Mouse (Mus musculus) right cerebral cortex, postnatal 36 days (tissue): ENCODE measurements around the gene Olfr837.
"Not testable (repeated sequence)": the region's sequence is repeated elsewhere in the genome, so short reads cannot be mapped to it uniquely, and the experiment has no call there.

Experiments used
- DNase-seq, 2 experiments: peaks; one replicate each; pipeline ENCODE4 v3.0.0; 2022; ENCODE audit warnings: low spot score in 2 of 2, mixed read lengths in 1 of 2

Olfr837 gene

DNA sequence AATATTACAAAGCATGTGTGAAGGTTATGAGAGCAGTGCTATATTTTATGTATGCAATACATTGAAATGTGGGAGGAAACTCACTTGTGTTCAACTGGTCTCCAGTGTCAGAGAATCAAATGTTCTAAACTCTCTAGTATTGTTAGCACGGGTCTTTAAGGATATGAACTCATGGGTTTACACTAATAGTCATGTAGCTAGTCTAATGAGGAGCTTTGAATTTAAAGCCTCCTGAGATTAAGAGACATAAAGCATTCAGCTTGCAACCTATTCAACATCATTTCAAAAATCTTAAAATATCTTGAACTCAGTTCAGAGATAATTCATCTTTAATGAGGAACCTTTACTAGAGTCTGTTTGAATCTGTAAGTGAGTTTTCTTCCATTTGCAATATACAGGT is at the start of gene Olfr837:
Olfr837 (plus strand) TSS at position 301 of the 400 bp plus-strand sequence.
- DNase-seq: no peak

DNA sequence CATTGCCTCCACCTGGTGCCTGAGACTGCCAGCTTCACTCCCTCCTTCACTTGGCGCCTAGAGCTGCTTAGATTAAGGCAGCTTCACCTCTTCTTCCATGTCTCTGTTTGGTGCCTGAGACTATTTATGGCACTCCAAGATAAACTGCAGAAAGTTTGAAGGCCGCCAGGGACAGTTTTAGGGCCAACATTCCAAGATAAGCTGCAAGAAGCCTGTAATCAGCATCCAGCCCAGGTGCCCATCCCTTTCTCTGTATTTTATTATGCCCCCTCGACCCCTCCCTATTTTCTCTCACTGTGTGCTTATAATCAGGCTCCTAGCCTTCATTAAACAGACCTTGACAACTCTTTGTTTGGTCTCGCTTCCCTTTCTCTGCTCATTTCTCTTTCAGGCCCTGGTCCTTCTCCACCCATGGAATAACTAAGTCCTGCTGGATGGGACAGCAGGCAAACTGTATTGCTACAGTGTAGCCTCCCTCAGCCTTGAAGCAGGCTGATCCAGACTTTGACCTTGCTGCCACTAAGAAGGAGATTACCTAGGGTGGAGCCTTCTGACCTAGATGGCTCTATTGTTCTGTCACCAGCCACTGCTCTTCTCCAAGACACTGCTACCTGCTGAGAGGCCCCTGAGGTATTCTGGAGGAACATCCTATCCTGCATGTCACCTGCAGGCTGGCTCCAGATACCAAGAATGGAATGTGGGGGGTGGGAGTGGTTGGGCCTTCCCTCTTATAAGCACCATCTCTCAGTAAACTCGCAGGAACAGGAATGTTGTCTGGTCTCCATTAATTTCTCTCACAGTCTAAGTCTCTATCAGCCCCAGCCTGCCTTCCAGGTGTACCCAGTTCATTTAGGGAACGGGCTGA is 43.0 kb upstream of the Olfr837 start:
- DNase-seq: not testable (repeated sequence)

DNA sequence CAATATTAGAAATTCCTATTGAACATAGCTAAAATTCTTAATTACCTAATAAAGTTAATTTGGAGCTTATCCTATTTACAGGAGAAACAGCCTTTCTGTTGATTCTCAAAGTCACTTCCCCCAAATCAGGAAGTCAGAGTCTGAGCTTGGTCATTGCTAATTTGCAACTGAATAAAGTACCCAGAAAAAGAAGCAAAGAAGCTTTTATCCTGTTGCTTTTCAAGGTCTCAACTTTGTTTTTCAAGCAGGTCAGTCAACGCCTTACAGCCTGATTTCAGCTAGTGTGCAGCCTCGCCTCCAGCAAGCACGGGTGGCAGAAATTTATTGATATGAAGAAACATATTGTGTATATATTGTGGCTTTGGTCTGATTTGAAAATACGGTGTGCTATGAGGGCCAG is 38.8 kb upstream of the Olfr837 start:
- DNase-seq: no peak

DNA sequence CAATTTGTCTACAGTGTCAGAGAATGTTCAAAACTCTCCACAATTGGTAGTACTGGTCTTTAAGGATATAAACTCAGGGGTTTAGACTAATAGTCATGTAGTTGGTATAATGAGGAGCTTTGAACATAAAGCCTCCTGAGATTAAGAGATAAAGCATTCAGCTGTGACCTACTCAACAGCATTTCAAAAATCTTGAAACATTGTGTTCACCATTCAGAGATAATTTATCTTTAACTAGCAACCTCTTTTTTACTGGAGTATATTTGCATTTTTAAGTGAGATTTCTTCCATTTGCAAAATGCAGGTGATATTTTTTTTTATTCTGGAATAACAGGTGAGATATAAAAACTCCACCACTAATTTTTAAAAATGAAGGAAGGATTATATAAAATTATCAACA is 16.0 kb upstream of the Olfr837 start, which contains the start of gene Olfr836:
Olfr836 (plus strand) TSS at position 301 of the 400 bp plus-strand sequence.
- no peak for DNase-seq

DNA sequence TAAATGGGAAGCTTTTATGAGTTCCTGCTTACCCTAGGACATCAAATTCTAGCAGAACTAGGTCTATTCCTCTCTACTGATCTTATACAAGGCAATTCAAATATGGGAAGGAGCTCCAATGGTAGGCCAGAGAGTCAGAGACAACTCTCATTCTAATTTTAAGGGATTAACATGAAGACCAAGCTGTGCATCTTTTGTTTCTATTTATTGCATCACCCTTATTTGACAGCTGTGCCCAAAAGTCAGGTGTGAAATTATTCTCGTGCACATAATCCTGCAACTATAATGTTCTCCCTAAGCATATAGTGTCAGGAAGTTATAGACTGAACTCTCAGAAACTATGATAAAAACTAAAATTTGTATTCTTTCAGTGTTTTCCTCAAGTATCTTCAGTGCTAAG is 41.1 kb downstream of the Olfr837 start, which contains the start of gene Olfr839-ps1:
Olfr839-ps1 (minus strand) TSS at position 101 of the 400 bp plus-strand sequence.
- DNase-seq: no peak
